Mouse (Mus musculus) effector memory CD4-positive, alpha-beta T cell, adult 5 months (primary cell): ENCODE measurements around the gene Cebpz. TPM values are rescaled to one million over a fixed set of nuclear protein-coding genes. Genes with fewer than 3 reads are reported as not detected.

Source experiments
- polyA plus RNA-seq: library from polyadenylated mRNA; unstranded; fragments of 100-300 nt; shearing (Covaris generic); gene quantifications from one replicate; pipeline ENCODE4 v1.2.1, GENCODE M21; 2017

The Cebpz gene
- 110 TPM for polyA plus RNA-seq

GRCm38 (mm10) chr17:78936466-78937228 is at the start of gene Cebpz, which contains the start of gene Ndufaf7:
Gene Cebpz (minus strand): TSS chr17:78937066.
Gene Ndufaf7 (plus strand): TSS chr17:78937136.

DNA sequence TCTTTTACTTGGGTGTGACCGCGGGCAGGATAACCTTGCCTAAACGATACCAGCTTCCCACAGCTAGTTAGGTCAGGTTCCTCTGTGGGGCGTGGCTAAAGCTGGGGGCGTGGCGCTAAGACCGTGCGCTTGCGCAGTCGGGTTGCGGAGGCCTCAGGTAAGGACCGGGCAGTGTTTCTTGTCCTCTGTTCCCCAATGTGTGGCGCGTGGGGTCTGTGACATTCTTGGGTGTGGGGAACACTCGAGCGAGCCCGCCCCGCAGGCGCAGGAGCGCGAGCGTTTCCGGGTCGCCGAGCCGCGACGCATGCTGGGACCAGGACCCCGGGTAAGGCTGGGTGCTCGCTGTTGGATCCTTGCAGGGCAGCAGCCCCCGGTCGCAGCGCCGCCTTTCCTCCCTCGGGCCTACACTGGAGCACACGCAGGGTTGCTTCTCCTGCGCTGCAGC is 20.5 kb downstream of the Cebpz start, which contains the start of gene Cebpzos:
TSS of gene Cebpzos (plus strand) at position 132 of the 445 bp plus-strand sequence.

DNA sequence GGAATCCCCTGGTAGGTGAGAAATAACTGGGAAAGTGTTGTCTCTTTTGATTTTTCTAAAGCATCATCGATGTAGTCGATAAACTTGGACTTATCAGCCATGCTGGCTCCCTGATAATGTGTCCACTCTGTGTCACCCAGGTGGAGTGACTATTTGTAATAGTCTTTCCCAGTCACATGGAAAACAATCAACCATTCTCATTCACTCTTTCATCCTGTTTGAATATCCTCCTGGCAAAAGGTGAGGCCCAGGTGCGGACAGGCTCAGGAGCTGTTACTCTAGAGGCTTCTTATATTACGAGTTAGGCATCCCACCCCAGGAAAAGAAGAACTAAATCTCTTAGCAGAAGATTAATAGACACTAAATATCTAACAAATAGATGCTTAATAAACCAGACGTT is 30.0 kb downstream of the Cebpz start, which contains the start of gene Sult6b1:
TSS of gene Sult6b1 (minus strand) at position 101 of the 400 bp plus-strand sequence.

GRCm38 (mm10) chr17:78882401-78883112 is 54.3 kb downstream of the Cebpz start, which contains the start of gene Eif2ak2:
Gene Eif2ak2 (minus strand): TSS chr17:78882573.

Other genes with a start within 250 kb of the Cebpz start
- 17.6 TPM for gene Strn, start 199.9 kb downstream of the Cebpz start, polyA plus RNA-seq
- gene Heatr5b, start 101.7 kb downstream of the Cebpz start, polyA plus RNA-seq: 23.3 TPM
- 43.9 TPM for gene Gpatch11, start 101.5 kb downstream of the Cebpz start, polyA plus RNA-seq
- 5.5 TPM for gene Eif2ak2, start 54.5 kb downstream of the Cebpz start, polyA plus RNA-seq
- gene Sult6b1, start 30.1 kb downstream of the Cebpz start, polyA plus RNA-seq: not detected
- 22.1 TPM for gene Cebpzos, start 20.6 kb downstream of the Cebpz start, polyA plus RNA-seq
- 25.0 TPM for gene Ndufaf7, start 70 bp upstream of the Cebpz start, polyA plus RNA-seq
- 20.3 TPM for gene Prkd3, start 83.8 kb upstream of the Cebpz start, polyA plus RNA-seq
- 12.3 TPM for gene Qpct, start 114.8 kb upstream of the Cebpz start, polyA plus RNA-seq